Mouse (Mus musculus) intestine, postnatal 0 days (tissue): ENCODE measurements around the gene Atp6v1a. TPM values are rescaled to one million over a fixed set of nuclear protein-coding genes. Genes with fewer than 3 reads are reported as not detected.

Experiments used
- ATAC-seq: fragments of 200-750 bp; cut with Nextera tagmentation; 2 replicates; pipeline ENCODE4 v1.8.0; 2017; ENCODE audit warnings: mild to moderate bottlenecking, moderate TSS enrichment, moderate library complexity
- H3K27ac ChIP-seq: fragments of 300-500 bp; sonication (generic); 2 replicates; pipeline ENCODE4 v1.5.1; 2014; ENCODE audit warnings: mild to moderate bottlenecking, low read depth, low read length, moderate library complexity
- H3K27me3 ChIP-seq: fragments of 300-500 bp; sonication (generic); replicated peaks from 2 replicates; pipeline ENCODE4 v1.6.1; 2014; ENCODE audit warnings: low read length, mixed read lengths; ENCODE audit not compliant: control insufficient read depth, insufficient read depth
- H3K36me3 ChIP-seq: fragments of 300-500 bp; sonication (generic); 2 replicates; pipeline ENCODE4 v1.6.1; 2014; ENCODE audit warnings: mild to moderate bottlenecking, moderate library complexity; ENCODE audit not compliant: control insufficient read depth, insufficient read depth
- H3K4me1 ChIP-seq: fragments of 300-500 bp; sonication (generic); replicated peaks from 2 replicates; pipeline ENCODE4 v1.6.1; 2014; ENCODE audit warnings: antibody characterized with exemption, low read length, mixed read lengths; ENCODE audit not compliant: control insufficient read depth, insufficient read depth
- H3K4me2 ChIP-seq: fragments of 300-500 bp; sonication (generic); replicated peaks from 2 replicates; pipeline ENCODE4 v1.6.1; 2014; ENCODE audit warnings: low read depth, mild to moderate bottlenecking, moderate library complexity
- H3K4me3 ChIP-seq: fragments of 300-500 bp; sonication (generic); 2 replicates; pipeline ENCODE4 v1.5.1; 2014; ENCODE audit warnings: low read depth, low read length
- H3K9ac ChIP-seq: fragments of 300-500 bp; sonication (generic); 2 replicates; pipeline ENCODE4 v1.6.1; 2014; ENCODE audit warnings: mild to moderate bottlenecking, low read depth, low read length
- H3K9me3 ChIP-seq: fragments of 300-500 bp; sonication (generic); 2 replicates; pipeline ENCODE4 v1.6.1; 2016; ENCODE audit warnings: mixed run types; ENCODE audit not compliant: control insufficient read depth
- CTCF ChIP-seq: sonication (generic); IDR thresholded peaks from 2 replicates; pipeline ENCODE4 v1.5.1; 2016; ENCODE audit warnings: low read depth, mild to moderate bottlenecking, control low read depth, antibody characterized with exemption, moderate library complexity
- WGBS: fragments of 180-500 bp; shearing (Covaris S2); extraction: QIAGEN DNeasy Blood & Tissue Kit; methylation state at CpG from one replicate; pipeline ENCODE4 v1.1.7; 2014; 5-methylcytosine and 5-hydroxymethylcytosine counted together
- polyA plus RNA-seq: library from polyadenylated mRNA; unstranded; fragments of >200 nt; fragmentation: Nextera tagmentation; extraction: Ambion mirVana; gene quantifications from 2 replicates; pipeline ENCODE4 v1.2.1, GENCODE M21; 2015

Gene Atp6v1a
- polyA plus RNA-seq, 1 experiment from 2014 or later = 60.7 TPM

DNA sequence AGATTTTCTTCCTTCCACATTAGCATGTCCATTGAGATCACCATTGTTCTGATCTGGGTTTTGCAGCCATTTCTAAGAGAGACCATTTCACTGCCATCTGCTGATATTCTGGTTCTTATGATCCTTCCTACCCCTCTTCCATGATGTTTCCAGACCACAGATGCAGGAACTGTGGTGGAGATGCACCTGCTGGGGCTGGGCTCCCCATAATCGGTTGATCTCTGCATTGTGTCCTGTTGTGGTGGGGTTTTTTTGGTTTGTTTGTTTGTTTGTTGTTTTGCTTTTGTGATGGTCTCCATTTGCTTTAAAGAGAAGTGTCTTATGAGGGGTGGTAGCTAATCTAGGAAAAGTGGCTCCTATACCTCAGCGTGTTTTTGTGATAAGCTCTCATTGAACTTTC, 37.0 kb upstream of the Atp6v1a start:
- Histone ChIP-seq H3K4me2 (no peak overlapping the region), H3K27me3 (no peaks in the 10 kb centered on the region), H3K36me3 (no peaks in the 10 kb centered on the region), H3K9ac (no peak overlapping the region), H3K9me3 (no peaks in the 10 kb centered on the region), H3K27ac (no peak overlapping the region), H3K4me3 (no peak overlapping the region), H3K4me1 (no peaks in the 10 kb centered on the region)
- 92% methylated on average over 2 of the region's 2 CpGs for WGBS
- no peak for TF ChIP-seq CTCF
- ATAC-seq = no peak

DNA sequence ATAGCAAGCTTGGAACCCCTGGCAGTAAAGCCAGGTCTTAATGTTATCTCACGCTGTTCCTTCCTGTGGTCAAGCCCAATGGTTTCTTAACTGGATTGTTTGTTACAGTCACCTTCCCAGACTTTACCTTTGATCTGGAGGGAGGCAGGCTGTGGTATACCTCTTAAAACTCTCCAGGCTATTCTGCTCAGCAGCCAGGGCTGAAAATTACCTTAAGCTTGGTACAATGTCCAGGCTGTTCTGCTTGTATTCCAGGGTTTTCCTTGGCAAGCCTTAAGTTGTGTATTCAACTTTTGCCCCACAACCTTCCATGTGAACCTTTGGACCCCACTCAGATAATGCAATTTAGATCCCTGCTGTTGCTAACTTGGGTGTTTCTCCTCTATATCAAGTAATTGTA, 35.5 kb upstream of the Atp6v1a start:
- H3K9me3 ChIP-seq = no peaks in the 10 kb centered on the region
- H3K36me3 ChIP-seq = no peaks in the 10 kb centered on the region
- TF ChIP-seq CTCF = no peak
- peak overlapping the region; percentile 15 for H3K27ac ChIP-seq
- H3K27me3 ChIP-seq = no peaks in the 10 kb centered on the region
- no peak for ATAC-seq
- H3K9ac ChIP-seq = no peak overlapping the region
- H3K4me3 ChIP-seq = no peak overlapping the region; the same call in 1 of the 2 replicates
- peak overlapping the region; percentile 79 for H3K4me2 ChIP-seq
- 49% methylated on average over 1 of the region's 1 CpGs for WGBS
- no peaks in the 10 kb centered on the region for H3K4me1 ChIP-seq

DNA sequence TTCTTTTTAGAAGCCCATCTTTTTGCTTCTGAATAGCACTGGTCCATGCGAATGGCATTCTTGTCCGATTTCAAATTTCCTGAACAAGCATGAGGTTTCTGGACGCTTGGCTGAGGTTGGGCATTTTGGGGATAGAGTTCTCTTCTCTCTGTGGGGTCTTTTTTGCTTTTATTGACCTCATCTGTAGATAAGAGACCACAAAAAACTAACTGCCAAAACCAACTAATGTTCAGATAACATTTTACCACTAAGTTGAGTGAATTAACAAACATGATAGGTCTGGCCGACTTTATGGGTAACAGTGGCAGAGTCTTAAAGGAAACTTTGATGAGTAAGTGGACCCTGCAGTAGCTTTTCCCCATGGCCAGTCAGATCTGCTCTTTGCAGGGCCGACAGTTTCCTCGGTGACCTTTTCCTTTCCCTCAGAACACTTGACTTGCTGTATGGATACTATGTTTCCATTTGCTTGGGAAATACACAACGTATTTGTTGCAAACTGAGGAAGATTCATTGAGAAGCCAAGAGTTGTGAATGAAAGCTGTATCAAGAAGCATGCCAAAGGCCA, 34.5 kb upstream of the Atp6v1a start:
- 8% methylated on average over 7 of the region's 7 CpGs for WGBS
- peak overlapping the region; percentile 79 for H3K4me2 ChIP-seq
- ATAC-seq = no peak
- TF ChIP-seq CTCF = no peak
- H3K4me1 ChIP-seq = no peaks in the 10 kb centered on the region
- no peaks in the 10 kb centered on the region for H3K27me3 ChIP-seq
- no peaks in the 10 kb centered on the region for H3K9me3 ChIP-seq
- H3K9ac ChIP-seq = 0 out of 2 replicates have a peak overlapping the region, but pooled peaks have one; percentile 92
- no peaks in the 10 kb centered on the region for H3K36me3 ChIP-seq
- peak overlapping the region; percentile 96 for H3K4me3 ChIP-seq
- H3K27ac ChIP-seq = peak overlapping the region; percentile 95; the same call in 1 of the 2 replicates

DNA sequence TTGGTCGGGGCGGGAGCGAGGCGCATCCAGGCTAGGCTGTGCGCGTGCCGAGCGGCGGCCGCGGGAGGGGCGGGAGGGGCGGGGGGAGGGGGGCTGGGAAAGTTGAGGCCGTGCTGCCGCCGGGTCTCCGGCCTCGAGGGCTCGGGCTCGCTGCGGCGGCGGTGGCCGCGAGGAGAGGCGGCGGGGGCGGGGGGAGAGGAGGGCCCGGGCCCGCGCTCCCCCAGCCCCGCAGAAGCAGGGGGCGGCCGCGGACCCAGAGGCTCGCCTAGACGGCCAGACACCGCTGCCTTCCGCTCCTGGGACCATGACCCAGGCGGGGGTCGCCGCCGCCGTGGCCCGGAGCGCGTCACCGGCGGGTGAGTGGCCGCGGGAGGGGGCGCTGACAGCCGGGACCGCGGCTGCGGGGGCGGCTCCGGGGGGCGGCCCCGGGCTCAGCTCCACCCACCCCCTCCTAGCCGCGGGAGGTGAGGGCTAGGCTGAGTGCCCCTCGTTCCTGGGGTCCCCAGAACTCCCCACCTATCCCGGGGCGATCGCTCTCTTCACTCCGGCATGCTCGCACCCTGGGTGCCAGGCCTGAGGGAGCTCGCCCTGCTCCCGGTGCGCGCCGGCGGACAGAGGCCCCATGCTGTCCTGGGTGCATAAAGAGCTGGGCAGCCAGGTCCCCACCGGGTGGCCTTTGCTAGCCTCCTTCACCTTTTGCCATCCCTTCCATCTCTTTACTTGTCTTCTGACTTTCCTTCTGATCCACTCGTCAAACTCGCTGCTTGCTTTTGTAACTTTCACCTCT, 33.8 kb upstream of the Atp6v1a start, which contains the start of gene Usf3:
Gene Usf3, plus strand, starts transcription at position 92 of the 787 bp plus-strand sequence.
- ATAC-seq = peak; percentile 34
- Histone ChIP-seq H3K4me2 (peak within 1 kb of the TSS; percentile 79), H3K4me1 (no peaks in the 10 kb centered on the region), H3K27ac (peak within 1 kb of the TSS; percentile 95), H3K9me3 (no peaks in the 10 kb centered on the region), H3K9ac (peak within 1 kb of the TSS; percentile 92), H3K27me3 (no peaks in the 10 kb centered on the region), H3K4me3 (peak within 1 kb of the TSS; percentile 96), H3K36me3 (no peaks in the 10 kb centered on the region)
- 1% methylated on average over 54 of the region's 77 CpGs for WGBS
- TF ChIP-seq CTCF = no peak

DNA sequence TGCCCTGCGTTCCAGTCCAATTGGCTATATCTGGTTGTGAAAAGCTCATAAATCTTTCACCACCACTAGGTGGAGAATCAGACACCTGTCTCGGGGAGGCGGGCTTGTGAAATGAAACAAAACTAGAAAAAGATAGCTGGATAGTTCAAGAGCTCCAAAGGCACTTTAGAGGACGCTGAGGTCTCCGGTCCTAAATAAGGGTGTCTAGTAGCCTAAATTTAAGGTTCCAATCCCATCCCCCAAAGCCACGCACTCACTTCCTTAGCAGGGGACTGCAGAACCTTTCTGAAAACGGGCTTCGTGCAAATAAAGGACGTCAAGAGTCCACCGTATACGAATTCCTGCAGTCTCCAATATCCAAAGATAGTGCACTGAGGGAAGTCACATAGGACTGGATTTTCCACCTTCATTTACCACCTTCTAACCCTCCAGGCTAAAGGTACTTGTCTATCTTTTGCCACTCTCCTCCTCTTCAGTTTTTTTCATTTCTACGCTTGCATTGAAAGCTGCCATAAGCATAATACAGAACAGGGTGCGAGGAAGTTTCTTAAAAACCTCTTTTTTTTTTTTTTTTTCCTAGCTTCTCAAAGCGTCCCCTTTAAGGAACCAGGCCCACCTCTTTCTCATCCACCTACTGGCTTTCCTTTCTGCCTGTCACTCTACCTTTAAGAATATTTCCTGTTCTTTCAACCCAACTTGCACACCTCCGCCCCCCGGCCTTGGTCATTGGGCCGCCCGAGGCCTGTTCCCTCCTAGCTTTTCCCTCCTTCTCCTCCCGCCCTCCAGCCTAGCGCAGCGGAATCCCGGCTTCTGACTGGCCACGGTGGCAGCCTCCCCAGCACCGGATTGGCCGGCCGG, 33.0 kb upstream of the Atp6v1a start:
- Histone ChIP-seq H3K4me2 (peak overlapping the region; percentile 79), H3K4me1 (no peaks in the 10 kb centered on the region), H3K9ac (peak overlapping the region; percentile 92), H3K36me3 (no peaks in the 10 kb centered on the region), H3K4me3 (peak overlapping the region; percentile 96), H3K27ac (peak overlapping the region; percentile 95), H3K27me3 (no peaks in the 10 kb centered on the region), H3K9me3 (no peaks in the 10 kb centered on the region)
- TF ChIP-seq CTCF = peak; percentile 73
- under 1% methylated on average over 26 of the region's 26 CpGs for WGBS
- peak; percentile 99 for ATAC-seq

DNA sequence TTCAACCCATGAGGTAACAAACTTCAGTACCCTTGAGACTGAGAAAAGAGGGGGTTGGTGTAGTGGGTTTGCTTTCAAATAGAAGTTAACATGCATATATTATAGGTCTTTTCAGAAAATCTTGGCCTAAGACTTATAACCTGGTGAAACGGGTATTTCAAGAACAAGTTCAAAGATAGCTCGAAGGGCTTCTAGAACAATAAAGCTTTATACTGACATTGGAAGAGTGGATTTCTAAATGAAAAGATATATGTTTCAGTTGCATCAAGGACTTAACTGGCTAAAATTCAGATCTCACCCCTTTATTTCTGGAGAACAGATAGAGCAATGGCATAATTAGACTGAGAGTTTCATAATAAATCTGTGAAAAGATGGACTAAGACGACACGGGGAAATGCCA, 29.5 kb upstream of the Atp6v1a start:
- H3K4me3 ChIP-seq = no peak overlapping the region
- H3K4me2 ChIP-seq = no peak overlapping the region
- no peak overlapping the region for H3K27ac ChIP-seq
- no peak for TF ChIP-seq CTCF
- no peaks in the 10 kb centered on the region for H3K4me1 ChIP-seq
- 69% methylated on average over 4 of the region's 4 CpGs for WGBS
- ATAC-seq = no peak
- no peak overlapping the region for H3K9ac ChIP-seq
- H3K27me3 ChIP-seq = no peaks in the 10 kb centered on the region
- H3K36me3 ChIP-seq = no peaks in the 10 kb centered on the region
- H3K9me3 ChIP-seq = no peaks in the 10 kb centered on the region
